Mouse (Mus musculus) left cerebral cortex, postnatal 14 days (tissue): ENCODE results near the gene F830045P16Rik. TPM values are rescaled to one million over a fixed set of nuclear protein-coding genes. Genes with fewer than 3 reads are reported as not detected.
A peak's percentile ranks its signal among the peaks of the same experiment; 100 is the strongest.

Experiments
- DNase-seq, 2 experiments: peaks; one replicate each; pipeline ENCODE4 v3.0.0; 2021 to 2022; ENCODE audit warnings: low spot score in 2 of 2, mixed read lengths in 1 of 2
- intact Hi-C: fragments of 180-260 bp; cut with DNase I; formaldehyde crosslinking; loops from one replicate; pipeline ENCODE4 v1.15.1; 2025
- total RNA-seq, 2 experiments: library from RNA; stranded (reverse); gene quantifications; 2 replicates each; pipeline ENCODE4 v1.2.3; 2021

Gene F830045P16Rik
- total RNA-seq, 2 experiments from 2014 or later, result 0.34 TPM; not detected in 1

DNA sequence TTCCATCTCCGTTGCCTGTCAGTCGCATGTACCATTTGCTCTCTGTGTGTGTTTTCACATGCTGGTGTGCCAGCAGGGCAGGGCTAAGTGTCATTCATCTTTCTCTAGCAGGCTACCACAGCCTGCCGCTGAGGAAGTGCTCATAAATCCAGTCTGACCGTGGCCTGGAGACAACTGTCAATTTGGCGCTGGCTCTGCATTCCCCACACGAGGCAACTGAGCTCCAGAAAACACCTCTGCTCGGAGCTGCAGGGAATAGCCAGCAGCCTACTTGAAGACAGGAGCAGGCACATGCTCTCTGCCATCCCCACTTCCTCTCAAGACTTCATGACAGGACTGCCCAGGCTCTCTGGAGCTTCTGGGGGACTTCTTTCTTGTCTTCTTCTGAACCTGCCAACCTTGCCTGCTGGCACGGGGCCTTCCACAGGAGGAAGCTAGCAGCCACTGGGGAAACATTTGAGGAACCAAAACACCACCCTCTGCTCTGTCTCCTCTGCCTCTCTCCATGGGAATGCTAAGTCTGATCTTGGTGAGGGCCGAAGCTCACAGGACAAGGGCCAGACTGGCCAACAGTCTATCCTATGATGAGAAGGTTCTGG is 13.2 kb upstream of the F830045P16Rik start:
- DNase-seq, result no peak
- intact Hi-C loops, result no loop called here

DNA sequence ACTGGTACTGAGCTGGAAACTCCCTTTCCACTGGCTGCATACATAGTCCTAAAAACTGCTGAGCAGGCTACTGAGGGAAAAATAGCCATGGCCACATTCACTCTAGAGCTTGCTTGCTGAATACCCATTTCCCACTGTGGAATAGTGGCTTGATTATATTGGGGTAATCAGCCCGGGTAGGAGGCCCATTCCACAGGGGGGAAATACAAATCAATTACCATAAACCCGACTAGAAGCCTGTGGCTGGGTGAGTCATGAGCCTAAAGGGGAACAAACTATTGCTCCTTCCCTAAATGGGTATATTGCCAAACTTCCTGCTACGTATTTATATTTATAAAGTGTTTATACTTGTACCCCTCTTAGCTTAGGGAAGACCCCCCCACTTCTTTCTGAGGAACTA is 10.4 kb upstream of the F830045P16Rik start:
- intact Hi-C loops, result no loop called here
- DNase-seq, result no peak

DNA sequence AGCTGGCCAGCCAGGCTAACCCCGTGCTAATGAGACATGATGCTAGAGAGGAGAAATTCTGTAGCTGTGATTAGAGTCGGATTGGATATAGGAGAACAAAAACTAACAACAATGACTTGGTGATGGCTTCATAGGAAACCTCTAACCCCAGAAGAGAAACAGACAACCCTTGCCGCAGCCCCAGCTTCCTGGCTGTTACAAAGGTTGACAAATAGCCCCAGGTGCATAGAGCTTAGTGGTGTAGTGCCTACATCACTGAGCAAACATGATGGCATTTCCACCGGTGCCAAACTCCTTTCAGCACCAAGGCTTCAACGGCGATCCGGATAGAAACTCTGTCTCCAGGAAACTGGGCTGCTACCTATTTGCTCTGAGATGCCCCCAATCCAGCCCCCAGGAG is 9.2 kb upstream of the F830045P16Rik start:
- intact Hi-C loops, result no loop called here
- DNase-seq, result no peak

DNA sequence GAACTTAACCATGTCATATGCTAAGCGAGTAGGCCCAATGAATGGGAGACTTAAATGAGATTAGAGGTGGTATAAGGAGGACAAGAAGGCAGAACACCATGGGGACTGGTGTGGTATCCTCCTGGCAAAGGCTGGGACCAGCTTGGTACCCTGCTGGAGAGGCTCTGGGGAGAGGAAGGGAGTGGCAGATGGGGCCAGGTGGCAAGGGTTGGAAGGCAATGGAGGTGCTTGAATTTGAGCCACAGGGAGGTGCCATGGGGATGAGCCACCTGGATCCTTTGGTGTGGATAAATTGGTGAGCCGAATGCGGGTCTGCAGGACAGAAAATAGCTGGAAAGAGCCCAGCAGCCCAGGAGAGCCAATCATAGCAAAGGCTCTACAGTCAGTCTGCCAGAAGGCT is 8.5 kb upstream of the F830045P16Rik start:
- no peak for DNase-seq

DNA sequence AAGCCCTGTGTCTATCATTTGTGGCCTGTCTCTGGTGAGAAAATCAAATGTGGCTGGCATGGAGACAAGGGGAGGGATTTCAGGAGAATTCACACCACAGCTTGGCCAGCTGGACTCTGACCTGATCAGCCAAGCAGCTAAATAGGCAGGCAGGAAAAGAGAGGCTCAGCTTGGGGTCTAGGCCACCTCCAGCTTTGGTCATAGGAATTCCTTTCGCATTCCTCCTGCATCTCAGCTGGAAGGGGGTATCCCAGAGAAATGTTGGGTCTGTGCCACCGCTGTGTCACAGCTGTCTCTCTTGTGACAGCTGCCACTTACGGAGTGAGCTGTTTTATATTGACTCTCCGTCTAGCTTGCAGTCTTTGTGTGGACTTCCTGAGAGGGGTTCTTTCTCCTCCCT is 8.0 kb upstream of the F830045P16Rik start:
- intact Hi-C loops, result no loop called here

More for the DNA sequence above, 8.5 kb upstream of the F830045P16Rik start:
- intact Hi-C loops, result no loop called here

DNA sequence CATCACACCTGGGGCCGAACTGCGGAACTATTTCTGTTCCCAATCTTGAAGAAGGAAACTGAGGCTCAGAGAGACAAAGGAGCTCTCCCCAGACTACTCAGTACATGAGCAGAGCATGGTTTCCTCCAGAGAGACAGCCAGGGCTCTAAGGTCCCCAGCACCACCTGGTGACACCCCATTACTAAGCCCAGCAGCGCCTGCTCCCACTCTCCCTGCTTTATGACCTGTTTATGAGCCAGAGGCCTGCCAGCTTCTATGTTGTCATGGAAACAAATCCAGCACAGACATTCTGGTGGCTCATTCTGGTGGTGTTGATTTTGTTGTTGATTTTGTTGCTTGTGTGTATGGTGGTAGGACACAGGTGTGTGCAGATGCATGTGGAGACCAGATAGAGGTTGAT is 3.6 kb upstream of the F830045P16Rik start:
- intact Hi-C loops, result no loop called here
- DNase-seq, result no peak

More for the DNA sequence above, 8.0 kb upstream of the F830045P16Rik start:
- DNase-seq, result no peak

DNA sequence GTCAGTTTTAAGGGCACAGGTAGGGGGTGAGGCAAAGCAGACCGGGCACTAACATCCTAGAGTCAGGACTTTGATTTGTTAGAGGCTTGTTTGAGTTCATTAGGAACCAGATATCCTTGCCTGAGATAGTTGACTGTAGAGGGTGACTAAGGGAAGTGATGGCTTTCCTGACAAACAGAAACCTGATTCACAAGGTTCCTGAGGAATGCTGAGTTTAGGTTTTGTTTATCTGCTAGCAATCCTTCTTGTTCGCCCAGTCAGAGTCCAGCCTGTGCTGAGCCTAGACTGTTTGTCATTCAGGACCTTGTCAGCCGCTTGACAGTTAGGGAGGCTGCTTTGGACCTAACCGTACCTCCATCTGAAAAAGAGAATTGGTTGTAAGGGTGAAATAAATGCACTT is 2.8 kb upstream of the F830045P16Rik start:
- intact Hi-C loops, result no loop called here
- no peak for DNase-seq

DNA sequence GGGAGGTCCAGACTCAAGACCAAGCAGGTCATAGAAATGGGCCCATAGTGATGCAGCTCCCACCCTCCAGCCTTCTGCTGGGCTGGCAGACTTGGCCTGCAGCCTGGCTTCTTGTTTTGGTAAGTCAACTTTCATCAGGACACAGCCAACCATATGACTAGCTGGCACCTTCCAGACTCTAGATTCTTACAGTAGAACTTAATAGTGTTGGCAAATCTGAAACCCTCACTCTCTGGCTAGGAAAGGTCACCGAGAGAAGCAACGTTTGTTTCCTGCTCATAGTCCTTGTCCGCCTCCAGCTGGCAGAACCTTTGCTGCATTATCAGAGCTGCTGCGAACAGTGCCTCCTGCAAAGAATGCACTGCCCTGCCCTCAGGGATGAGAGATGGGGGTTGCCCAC is 1.5 kb upstream of the F830045P16Rik start:
- no peak for DNase-seq
- intact Hi-C loops, result no loop called here

DNA sequence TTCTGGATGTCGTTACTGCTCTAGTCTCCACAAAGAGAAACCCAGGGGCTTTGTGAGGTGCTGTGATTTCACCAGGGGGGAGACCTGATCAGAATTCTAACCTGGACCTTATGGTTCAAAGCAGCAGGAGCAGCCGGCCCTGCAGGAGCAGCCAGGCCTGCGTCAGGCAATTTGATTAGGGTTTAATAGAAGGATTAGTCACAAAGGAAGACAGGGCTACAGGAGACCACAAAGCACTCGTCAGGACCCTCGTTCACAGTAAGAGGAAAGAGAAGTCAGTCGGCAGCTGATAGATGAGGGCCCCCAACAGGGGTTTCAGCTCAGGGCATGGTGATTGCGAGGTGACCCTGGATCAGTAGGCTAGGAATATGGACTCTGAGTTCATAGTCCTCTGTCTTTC is 958 bp upstream of the F830045P16Rik start:
- no peak for DNase-seq

DNA sequence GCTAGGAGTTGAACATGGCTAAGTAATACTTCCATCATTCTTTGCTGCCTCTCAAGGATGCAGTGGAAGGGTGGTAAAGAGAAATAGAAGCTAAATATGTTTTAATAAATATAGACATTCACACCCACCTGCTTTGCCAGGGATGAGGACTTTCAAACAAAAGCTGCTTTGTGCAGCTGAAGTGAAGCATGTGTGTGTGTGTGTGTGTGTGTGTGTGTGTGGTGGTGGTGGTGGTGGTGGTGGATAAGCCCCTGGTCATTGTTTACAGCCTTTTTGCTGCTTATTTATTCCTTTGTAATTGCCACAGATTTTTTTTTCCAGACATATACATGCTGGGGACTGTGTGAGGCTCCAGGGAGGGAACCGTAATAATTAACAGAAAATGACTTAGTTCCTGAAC is 524 bp upstream of the F830045P16Rik start:
- intact Hi-C loops, result no loop called here
- no peak for DNase-seq

More for the DNA sequence above, 958 bp upstream of the F830045P16Rik start:
- intact Hi-C loops, result no loop called here

DNA sequence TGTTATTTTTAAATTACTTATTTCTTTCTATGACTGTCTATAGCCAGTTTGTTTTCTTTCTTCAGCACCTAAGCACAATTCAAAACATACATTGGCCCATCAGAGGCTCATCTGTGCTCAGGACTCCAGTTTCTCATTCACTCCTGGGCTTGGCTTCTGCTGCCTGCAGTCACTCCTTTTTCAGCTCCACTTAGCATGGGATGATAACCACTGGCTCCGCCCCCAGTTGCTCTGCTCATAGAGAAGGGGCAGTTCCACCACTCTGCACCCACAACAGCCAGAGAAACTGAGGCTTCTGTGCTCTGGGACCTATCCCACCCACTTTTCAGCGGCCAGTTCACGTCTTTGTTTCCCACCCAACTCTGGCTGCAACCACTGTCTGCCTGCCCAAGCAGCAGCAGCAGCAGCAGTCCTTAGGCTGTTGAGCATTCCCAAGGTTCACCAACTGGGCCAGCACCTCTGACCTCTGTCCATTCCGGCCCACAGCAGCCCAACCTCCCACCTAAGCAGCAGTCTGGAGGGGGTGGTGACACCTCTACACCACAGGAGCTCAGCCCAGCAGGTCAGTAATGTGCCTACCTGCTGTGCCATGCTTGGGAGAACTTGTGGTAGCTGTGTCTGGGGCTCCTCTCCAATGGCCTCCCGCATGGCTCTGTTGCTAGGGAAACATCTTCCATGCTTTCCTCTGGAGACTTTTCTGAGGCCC is 1.4 kb downstream of the F830045P16Rik start:
- DNase-seq, result no peak
- intact Hi-C loops, result no loop called here

DNA sequence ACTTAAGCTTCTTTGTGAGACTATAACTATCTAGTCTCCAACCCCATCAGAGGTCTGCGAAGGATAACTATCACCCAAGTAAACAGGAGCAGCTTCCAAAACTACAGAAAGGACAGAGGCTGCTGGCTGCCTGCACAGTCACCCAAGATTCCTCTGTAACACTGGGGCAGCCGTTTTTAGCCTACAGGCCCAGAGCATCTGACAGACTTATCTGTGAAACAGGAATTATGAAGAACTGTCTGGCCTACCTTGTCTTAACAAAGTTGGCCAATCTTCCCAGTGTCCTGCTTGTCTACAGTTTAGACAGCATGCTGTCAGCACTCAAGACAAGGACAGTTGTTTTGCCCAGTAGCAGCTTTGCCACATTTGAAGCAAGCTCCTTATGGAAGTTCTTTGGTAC is 4.5 kb downstream of the F830045P16Rik start:
- intact Hi-C loops, result no loop called here
- peak in 1 of 2 experiments; percentile 1 for DNase-seq

DNA sequence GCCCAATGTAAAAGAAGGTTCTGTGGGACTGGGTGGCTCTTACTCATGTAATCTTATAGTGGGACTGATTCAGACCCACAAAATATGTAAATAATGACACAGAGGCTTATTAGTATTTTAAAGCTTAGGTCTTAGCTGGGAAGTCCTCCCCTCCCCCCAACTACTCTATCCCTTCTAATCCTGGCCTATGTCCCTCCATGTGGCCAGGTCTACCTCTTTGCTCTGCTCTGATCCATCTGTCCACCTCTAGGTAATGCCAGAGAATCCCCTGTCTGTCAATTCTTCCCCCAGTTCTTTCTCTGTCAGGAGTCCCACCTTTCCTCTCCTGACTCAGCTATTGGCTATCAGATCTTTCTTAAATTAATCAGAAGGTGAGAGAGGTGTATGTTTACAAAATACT is 5.3 kb downstream of the F830045P16Rik start:
- DNase-seq, result no peak
- intact Hi-C loops, result no loop called here

DNA sequence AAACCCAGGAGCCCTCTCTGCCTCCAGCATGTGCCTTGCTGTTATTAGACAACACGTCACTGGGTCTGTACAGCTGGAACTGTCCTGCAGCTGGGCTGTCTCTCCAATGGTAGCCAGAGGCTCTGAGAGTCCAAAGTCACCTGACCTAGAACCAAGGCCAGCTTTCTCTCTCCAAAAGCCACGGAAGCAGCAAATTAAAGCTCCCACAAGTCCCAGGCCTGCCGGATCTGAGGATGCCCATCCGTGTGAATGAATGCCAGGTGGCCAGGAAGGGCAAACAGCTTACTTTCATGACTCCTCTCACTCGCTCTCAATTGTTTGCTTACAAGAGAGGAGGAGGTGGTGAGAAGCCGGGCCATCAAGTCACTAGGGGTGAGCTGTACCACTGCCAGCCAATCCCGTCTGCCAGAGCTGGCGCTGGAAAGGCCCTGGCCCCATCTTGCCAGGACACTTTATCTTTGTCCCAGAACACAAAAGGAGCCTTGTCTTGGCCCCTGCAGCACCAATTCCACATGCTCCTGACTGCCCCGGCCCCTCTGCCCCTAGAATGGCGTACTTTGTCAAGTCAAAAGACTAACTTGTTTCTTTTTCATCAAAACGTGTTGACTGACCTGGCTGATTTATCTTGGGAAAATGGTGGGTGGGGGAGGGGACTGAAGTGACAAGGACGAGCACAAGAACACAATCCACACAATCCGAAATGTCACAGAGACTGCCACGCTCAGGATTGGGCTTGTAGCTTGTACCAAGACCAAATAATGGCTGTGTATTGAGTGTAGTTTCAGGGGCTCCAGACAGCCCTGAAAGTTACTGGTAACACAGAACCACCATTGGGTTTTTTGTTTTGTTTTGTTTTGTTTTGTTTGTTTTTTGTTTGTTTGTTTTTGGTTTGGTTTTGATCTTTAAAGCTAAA is 6.8 kb downstream of the F830045P16Rik start:
- DNase-seq, result peak in 1 of 2 experiments; percentile 29
- intact Hi-C loops, result no loop called here

DNA sequence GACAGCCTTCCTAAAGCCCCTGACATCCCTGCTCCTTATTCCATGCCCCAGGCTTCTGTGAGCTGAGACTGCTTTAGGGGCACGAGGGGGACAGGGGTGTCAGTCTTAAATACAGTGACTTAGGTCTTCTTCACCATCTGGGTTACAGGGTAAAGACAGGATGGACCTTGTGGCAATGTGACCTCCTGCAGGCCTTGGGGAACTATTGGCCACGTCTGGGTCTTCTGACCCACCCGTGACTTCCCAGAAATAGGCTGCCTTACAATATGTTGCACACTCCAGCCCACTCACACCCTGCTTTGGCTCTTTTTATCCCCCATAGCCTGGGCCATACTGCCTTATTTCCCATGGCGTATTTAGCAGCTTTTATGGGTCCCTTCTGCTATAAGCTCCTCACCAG is 8.5 kb downstream of the F830045P16Rik start:
- intact Hi-C loops, result no loop called here
- DNase-seq, result no peak

DNA sequence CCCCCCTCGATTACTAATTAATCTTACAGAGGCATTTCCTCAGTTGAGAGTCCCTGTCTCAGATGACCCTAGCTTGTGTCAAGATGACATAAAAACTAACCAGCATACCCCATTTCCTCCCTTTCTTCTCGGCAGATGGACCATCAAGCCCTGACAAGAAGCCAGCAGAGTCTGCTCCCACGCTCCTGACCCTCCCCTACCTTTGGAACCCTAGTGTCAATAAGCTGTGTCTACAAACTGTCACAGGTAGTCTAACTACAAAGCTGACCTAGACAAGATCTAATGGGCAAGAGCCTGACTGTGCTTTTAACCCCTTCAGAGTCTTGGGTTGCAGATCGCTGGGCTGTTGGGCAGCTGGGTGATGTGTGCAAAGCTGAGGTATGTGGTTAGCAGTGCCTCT is 10.1 kb downstream of the F830045P16Rik start:
- DNase-seq, result no peak
- intact Hi-C loops, result no loop called here

DNA sequence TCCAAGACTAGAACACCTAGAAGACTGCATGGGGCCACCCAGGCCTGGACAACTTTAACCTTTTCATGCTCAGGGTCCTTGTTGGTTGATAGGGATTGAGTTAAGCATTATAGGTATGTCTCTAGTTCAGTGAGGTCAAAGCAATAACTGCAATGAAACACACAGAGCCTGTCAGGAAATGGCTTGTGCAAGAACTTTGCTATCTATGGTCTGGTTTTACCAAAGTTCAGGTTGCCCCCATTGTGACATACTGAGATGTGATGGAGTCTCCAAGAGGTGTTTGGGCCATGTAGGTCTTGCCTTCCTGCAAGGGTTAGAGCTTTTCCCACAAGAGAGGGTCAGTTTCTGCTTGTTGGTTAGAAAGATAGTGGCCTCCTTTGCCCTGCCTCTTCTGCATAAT is 10.8 kb downstream of the F830045P16Rik start:
- intact Hi-C loops, result no loop called here

DNA sequence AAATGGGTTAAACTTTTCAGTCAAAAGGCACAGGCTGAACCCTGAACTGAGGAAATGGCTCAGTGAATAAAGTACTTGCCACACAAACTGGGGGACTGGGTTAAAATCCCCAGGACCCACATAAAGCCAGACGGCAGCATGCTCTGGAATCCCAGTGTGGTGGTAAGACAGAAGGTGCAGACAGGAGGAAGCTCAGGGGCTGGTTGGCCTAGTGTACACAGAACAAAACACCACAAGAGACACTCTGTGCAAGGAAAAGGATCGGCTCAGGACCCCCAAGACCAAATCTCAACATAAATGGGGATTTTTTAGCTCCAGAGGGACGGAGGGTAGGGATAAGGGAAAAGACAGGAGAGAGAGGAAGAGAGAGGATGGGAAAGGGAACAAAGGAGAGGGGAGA is 17.9 kb downstream of the F830045P16Rik start:
- no peak for DNase-seq
- intact Hi-C loops, result no loop called here

More for the DNA sequence above, 10.8 kb downstream of the F830045P16Rik start:
- DNase-seq, result no peak

DNA sequence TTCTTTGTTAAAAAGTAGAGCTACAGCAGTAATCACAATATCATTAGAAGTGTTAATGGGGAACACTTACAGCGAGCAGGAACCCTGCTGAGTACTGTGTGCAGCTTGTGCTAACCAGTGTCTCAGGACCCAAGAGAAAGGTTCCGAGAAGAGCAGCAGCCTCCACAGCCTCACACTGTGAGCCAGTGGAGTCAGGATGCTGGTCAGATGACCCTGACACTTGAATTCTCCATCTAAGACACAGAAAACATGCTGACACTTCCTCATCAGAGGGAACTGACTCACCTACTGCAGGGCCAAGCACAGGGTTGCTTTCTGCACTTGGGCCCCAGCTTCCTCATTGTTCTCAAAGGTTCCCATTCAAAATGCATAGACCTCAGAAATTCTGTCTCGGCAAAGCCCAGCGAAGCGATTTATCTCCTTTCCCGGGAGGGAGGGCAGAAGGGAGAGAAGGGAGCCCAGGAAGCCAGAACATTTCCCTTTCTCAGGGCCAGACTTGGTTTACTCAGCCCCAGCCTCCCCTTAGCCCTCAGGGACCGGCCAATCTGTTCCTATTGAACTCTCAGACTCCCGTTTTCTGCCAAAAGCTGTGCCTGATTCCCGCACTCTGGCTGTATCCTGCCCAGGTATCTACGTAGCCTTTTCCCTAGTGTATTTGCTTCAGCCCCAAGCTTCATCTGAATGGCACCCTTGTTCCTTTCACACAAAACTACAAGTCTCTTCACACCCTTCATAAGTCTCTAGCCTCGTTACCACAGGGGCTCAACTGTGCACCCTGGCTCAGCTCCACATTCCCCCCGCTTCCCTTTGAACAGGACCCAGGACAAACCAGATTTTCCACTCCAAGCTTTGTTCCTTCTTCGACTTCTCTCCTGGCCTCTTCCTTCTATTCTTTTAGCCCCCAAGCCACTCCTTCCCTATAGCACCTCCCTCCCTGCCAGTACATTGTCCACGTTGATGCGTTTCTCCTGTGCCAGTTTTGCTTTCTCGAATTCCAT is 21.2 kb downstream of the F830045P16Rik start:
- intact Hi-C loops, result no loop called here
- DNase-seq, result no peak
